Mouse (Mus musculus): ENCODE data around the gene Plgrkt. TPM values are rescaled to one million over a fixed set of nuclear protein-coding genes. Genes with fewer than 3 reads are reported as not detected.

Plgrkt gene
- polyA plus RNA-seq, 1 experiment from 2014 or later: 84.4 TPM

DNA sequence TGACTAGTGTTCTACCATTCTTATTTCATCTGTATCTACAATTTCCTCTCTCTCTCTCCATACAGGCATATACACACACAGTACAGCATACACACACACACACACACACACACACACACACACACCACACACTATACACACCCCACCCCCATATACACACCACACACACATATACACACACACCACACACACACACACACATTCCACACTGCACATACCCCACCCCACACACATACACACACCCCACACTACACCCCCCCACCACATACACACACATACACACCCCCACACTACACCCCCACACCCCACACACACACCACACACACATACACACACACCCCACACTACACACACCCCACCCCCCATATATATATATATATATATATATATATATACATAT lies 22.3 kb downstream of the Plgrkt start:
- no peak overlapping the region for H3K4me2 ChIP-seq (ENCODE audit: low read length)

GRCm38 (mm10) chr19:29342281-29342680 lies 24.9 kb downstream of the Plgrkt start:
- WGBS: 74% methylated on average over 6 of the region's 6 CpGs
- H3K36me3 ChIP-seq (ENCODE audit: insufficient read depth, low read length): no peaks in the 10 kb centered on the region
- no peak overlapping the region for H3K27ac ChIP-seq
- ATAC-seq (replicated peaks; ENCODE audit: low FRiP score, low read depth): no peak
- no peak overlapping the region for H3K9ac ChIP-seq (ENCODE audit: low read depth, low read length)
- no peaks in the 10 kb centered on the region for H3K9me3 ChIP-seq (replicated peaks; ENCODE audit: low read length)
- H3K4me2 ChIP-seq (ENCODE audit: low read length): no peak overlapping the region
- no peaks in the 10 kb centered on the region for H3K27me3 ChIP-seq (ENCODE audit: insufficient read depth, low read length)
- H3K4me1 ChIP-seq (replicated peaks; ENCODE audit: insufficient read depth, low read length): no peaks in the 10 kb centered on the region
- H3K4me3 ChIP-seq (replicated peaks; ENCODE audit: low read depth, low read length): no peak overlapping the region
- no peak for TF ChIP-seq CTCF (IDR thresholded peaks at IDR 0.05; ENCODE audit: low read depth)
- DNase-seq (ENCODE audit: low spot score): no peak

More for the DNA sequence above, 22.3 kb downstream of the Plgrkt start:
- Histone ChIP-seq H3K36me3 (ENCODE audit: insufficient read depth, low read length) (no peaks in the 10 kb centered on the region), H3K9ac (ENCODE audit: low read depth, low read length) (no peak overlapping the region), H3K9me3 (replicated peaks; ENCODE audit: low read length) (no peaks in the 10 kb centered on the region), H3K27ac (no peak overlapping the region), H3K4me3 (replicated peaks; ENCODE audit: low read depth, low read length) (no peak overlapping the region), H3K4me1 (replicated peaks; ENCODE audit: insufficient read depth, low read length) (no peaks in the 10 kb centered on the region), H3K27me3 (ENCODE audit: insufficient read depth, low read length) (no peaks in the 10 kb centered on the region)
- no peak for ATAC-seq (replicated peaks; ENCODE audit: low FRiP score, low read depth)
- no peak for TF ChIP-seq CTCF (IDR thresholded peaks at IDR 0.05; ENCODE audit: low read depth)
- no peak for DNase-seq (ENCODE audit: low spot score)

- H3K27ac ChIP-seq: no peak overlapping the region
- no peaks in the 10 kb centered on the region for H3K27me3 ChIP-seq (ENCODE audit: insufficient read depth, low read length)
- no peak overlapping the region for H3K4me2 ChIP-seq (ENCODE audit: low read length)
- H3K4me1 ChIP-seq (replicated peaks; ENCODE audit: insufficient read depth, low read length): no peaks in the 10 kb centered on the region
- H3K9ac ChIP-seq (ENCODE audit: low read depth, low read length): no peak overlapping the region
- TF ChIP-seq CTCF (IDR thresholded peaks at IDR 0.05; ENCODE audit: low read depth): no peak
- no peaks in the 10 kb centered on the region for H3K9me3 ChIP-seq (replicated peaks; ENCODE audit: low read length)
- no peak for ATAC-seq (replicated peaks; ENCODE audit: low FRiP score, low read depth)
- DNase-seq (ENCODE audit: low spot score): no peak
- WGBS: 74% methylated on average over 4 of the region's 4 CpGs
- no peak overlapping the region for H3K4me3 ChIP-seq (replicated peaks; ENCODE audit: low read depth, low read length)
- no peaks in the 10 kb centered on the region for H3K36me3 ChIP-seq (ENCODE audit: insufficient read depth, low read length)
Measured at GRCm38 (mm10) chr19:29341029-29341428, 26.2 kb downstream of the Plgrkt start.

DNA sequence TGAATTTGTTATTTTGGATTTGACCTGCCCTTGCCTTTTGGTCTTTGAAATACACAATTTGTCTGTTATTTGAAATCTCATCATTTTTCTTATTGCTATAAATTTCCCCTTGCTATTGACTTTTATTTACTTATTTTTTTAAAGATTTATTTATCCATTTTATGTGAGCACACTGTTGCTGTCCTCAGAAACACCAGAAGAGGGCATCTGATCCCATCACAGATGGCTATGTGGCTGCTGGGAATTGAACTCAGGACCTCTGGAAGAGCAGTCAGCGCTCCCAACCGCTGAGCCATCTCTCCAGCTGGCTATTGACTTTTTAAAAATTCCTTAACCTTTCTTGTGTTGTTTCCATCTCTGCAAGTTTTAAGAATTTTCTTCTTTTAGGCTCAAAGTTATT lies 30.6 kb downstream of the Plgrkt start:
- no peak for ATAC-seq (replicated peaks; ENCODE audit: low FRiP score, low read depth)
- WGBS: 88% methylated on average over 2 of the region's 2 CpGs
- Histone ChIP-seq H3K9me3 (replicated peaks; ENCODE audit: low read length) (no peaks in the 10 kb centered on the region), H3K4me1 (replicated peaks; ENCODE audit: insufficient read depth, low read length) (peaks cover 5% of the 10 kb centered on the region; the same call in 1 of the 2 replicates), H3K4me3 (replicated peaks; ENCODE audit: low read depth, low read length) (no peak overlapping the region), H3K9ac (ENCODE audit: low read depth, low read length) (no peak overlapping the region), H3K4me2 (ENCODE audit: low read length) (no peak overlapping the region), H3K27ac (no peak overlapping the region), H3K36me3 (ENCODE audit: insufficient read depth, low read length) (no peaks in the 10 kb centered on the region), H3K27me3 (ENCODE audit: insufficient read depth, low read length) (no peaks in the 10 kb centered on the region)
- no peak for TF ChIP-seq CTCF (IDR thresholded peaks at IDR 0.05; ENCODE audit: low read depth)
- no peak for DNase-seq (ENCODE audit: low spot score)

GRCm38 (mm10) chr19:29334068-29334745 lies 33.0 kb downstream of the Plgrkt start, which contains the start of gene Rln1:
TSS of gene Rln1 (minus strand) at chr19:29334670.
- DNase-seq (ENCODE audit: low spot score) (peak; percentile 65), ATAC-seq (replicated peaks; ENCODE audit: low FRiP score, low read depth) (peak; percentile 82)
- no peaks in the 10 kb centered on the region for H3K9me3 ChIP-seq (replicated peaks; ENCODE audit: low read length)
- WGBS: 4% methylated on average over 23 of the region's 23 CpGs
- H3K4me3 ChIP-seq (replicated peaks; ENCODE audit: low read depth, low read length): peak within 1 kb of the TSS; percentile 35
- TF ChIP-seq CTCF (IDR thresholded peaks at IDR 0.05; ENCODE audit: low read depth): no peak
- no peak within 1 kb of the TSS for H3K27ac ChIP-seq
- no peaks in the 10 kb centered on the region for H3K27me3 ChIP-seq (ENCODE audit: insufficient read depth, low read length)
- no peaks in the 10 kb centered on the region for H3K36me3 ChIP-seq (ENCODE audit: insufficient read depth, low read length)
- H3K9ac ChIP-seq (ENCODE audit: low read depth, low read length): peak within 1 kb of the TSS; percentile 25
- peaks cover 5% of the 10 kb centered on the region; the same call in 1 of the 2 replicates for H3K4me1 ChIP-seq (replicated peaks; ENCODE audit: insufficient read depth, low read length)
- H3K4me2 ChIP-seq (ENCODE audit: low read length): peak within 1 kb of the TSS; percentile 67

DNA sequence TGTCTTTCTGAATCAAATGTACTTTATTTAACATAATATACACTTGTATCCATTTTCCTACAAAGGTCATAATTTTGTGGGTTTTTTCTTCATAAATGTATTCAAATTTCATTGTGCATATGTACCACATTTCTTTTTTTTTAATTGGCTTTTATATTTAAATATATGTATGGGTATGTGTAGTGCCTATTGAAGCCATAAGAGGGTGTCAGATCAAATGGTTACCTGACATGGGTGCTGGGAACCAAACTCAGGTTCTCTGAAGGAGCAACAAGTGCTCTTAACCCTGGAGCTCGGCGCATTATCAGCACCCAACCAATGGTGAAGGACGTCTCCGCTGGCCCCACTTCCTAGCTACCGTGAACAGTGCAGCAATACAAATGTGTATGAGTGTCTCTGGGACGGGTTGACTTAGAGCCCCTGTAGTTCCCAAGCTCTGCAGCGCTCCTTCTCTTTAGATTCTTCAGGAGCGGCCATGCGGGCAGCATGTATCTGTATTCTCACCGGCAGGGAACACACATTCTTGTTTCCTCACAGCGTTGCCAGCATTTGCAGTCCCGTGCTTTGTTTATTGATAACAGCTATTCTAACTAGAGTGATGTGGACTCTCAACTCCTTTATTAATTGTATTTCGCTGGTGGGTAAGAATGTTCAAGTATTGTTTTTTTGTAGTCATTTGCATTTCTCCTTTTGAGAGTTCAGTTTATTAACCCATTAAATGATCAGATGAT lies 40.2 kb downstream of the Plgrkt start:
- Histone ChIP-seq H3K27me3 (ENCODE audit: insufficient read depth, low read length) (no peaks in the 10 kb centered on the region), H3K4me1 (replicated peaks; ENCODE audit: insufficient read depth, low read length) (no peaks in the 10 kb centered on the region), H3K27ac (no peak overlapping the region), H3K9ac (ENCODE audit: low read depth, low read length) (no peak overlapping the region), H3K9me3 (replicated peaks; ENCODE audit: low read length) (no peaks in the 10 kb centered on the region), H3K4me3 (replicated peaks; ENCODE audit: low read depth, low read length) (no peak overlapping the region), H3K36me3 (ENCODE audit: insufficient read depth, low read length) (no peaks in the 10 kb centered on the region), H3K4me2 (ENCODE audit: low read length) (no peak overlapping the region)
- TF ChIP-seq CTCF (IDR thresholded peaks at IDR 0.05; ENCODE audit: low read depth): no peak
- ATAC-seq (replicated peaks; ENCODE audit: low FRiP score, low read depth) (no peak), DNase-seq (ENCODE audit: low spot score) (no peak)
- WGBS: 83% methylated on average over 13 of the region's 13 CpGs
